Mouse (Mus musculus): ENCODE data around the gene Bcl11b.
A peak's percentile ranks its signal among the peaks of the same experiment; 100 is the strongest.

DNA sequence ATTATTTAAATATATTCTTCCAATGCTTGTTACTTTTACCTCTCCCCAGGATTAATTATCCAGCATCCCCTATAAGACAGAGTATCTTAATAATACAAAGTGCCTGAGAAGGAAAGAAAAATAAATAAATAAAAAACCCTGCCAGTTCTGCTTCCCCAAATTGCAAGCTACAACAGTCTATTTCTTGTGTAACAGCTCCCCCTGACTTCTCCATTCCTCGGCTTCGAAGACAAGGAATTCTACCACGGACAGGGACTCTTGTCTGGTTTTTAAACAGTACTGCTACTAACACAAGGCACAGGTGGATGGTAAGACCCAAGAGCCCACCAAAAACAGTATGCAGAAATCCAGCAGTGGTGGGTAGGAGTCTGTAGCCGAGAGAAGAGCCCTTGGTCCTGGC, 64.2 kb downstream of the Bcl11b start:
- TF ChIP-seq POLR2A (IDR thresholded peaks at IDR 0.05; ENCODE audit: insufficient read depth, low read depth, low read length): no peak
- TF ChIP-seq CTCF (IDR thresholded peaks at IDR 0.05): 0 out of 2 replicates have a peak, but pooled peaks have one; percentile 9
